27 mouse cellular contexts compared by ENCODE assay signal in the genomic region with DNA sequence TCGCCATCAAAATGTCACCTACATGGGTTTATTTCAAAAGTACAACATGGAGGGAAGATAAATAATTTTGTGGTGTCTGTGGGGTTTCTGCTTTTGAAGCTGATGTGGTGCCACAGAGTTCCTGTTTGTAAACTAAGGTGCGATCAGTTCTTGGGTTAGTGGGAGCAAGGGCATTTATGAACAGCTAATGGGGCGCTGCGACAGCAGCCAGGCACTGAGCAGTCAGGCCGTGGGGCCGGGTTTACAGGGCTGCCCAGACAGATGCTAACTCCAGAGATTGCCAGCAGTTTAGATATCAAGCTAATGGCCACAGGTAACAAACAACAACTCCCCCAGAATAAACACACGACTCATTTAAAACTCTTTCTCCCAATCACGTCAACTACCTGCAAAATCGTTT.
A peak's percentile ranks its signal among the peaks of the same experiment; 100 is the strongest.
DNase-seq lines count a peak whose midpoint lies in the region; ATAC-seq lines count a peak whose summit lies in the region.
"Had no signal": no experiment of that assay in that cellular context is flagged by ENCODE, and none has a peak within 500 bp of the region (broad histone marks: within the 10 kb centered on the region; RNA-seq: fewer than 3 reads in every experiment).

No protein-coding gene starts in this region.

- peaks cover 14% of the 10 kb centered on the region for H3K4me1 ChIP-seq in kidney, embryonic 15.5 days
- peaks cover 57% of the 10 kb centered on the region for H3K4me1 ChIP-seq in limb, embryonic 10.5 days
- H3K4me1 ChIP-seq in limb, embryonic 13.5 days: peaks cover 35% of the 10 kb centered on the region
- H3K4me1 ChIP-seq: forebrain, embryonic 13.5 days; heart, embryonic 12.5 days; heart, embryonic 15.5 days had no signal

- H3K4me2 ChIP-seq in kidney, embryonic 15.5 days: peak overlapping the region; percentile 29; the same call in 1 of the 2 replicates
- peak overlapping the region; percentile 47 for H3K4me2 ChIP-seq in limb, embryonic 13.5 days (replicated peaks)
- H3K4me2 ChIP-seq: forebrain, embryonic 13.5 days; heart, embryonic 12.5 days; heart, embryonic 15.5 days; hindbrain, embryonic 14.5 days had no signal

- WGBS in kidney, embryonic 15.5 days: 36% methylated on average over 9 of the region's 9 CpGs
- WGBS in limb, embryonic 10.5 days: 39% methylated on average over 9 of the region's 9 CpGs
- WGBS in limb, embryonic 13.5 days: 21% methylated on average over 9 of the region's 9 CpGs

- peaks cover 9% of the 10 kb centered on the region for H3K27me3 ChIP-seq in kidney, embryonic 15.5 days
- no peaks in the 10 kb centered on the region for H3K27me3 ChIP-seq in limb, embryonic 10.5 days (ENCODE audit: low read depth, poor library complexity, severe bottlenecking)
- no peaks in the 10 kb centered on the region for H3K27me3 ChIP-seq in limb, embryonic 13.5 days
- H3K27me3 ChIP-seq: CH12.LX; forebrain, embryonic 13.5 days; heart, embryonic 12.5 days; heart, embryonic 15.5 days had no signal

- H3K27ac ChIP-seq in kidney, embryonic 15.5 days: peak overlapping the region; percentile 57; the same call in 1 of the 2 replicates
- H3K27ac ChIP-seq in limb, embryonic 10.5 days: peak overlapping the region; percentile 85
- peak overlapping the region; percentile 11; the same call in 1 of the 2 replicates for H3K27ac ChIP-seq in limb, embryonic 13.5 days
- H3K27ac ChIP-seq: forebrain, embryonic 10.5 days; forebrain, embryonic 13.5 days; gastrocnemius, adult 2 months; heart, embryonic 15.5 days; hindbrain, embryonic 14.5 days; hindbrain, postnatal 0 days had no signal

- H3K36me3 ChIP-seq in kidney, embryonic 15.5 days: no peaks in the 10 kb centered on the region
- no peaks in the 10 kb centered on the region for H3K36me3 ChIP-seq in limb, embryonic 10.5 days
- H3K36me3 ChIP-seq in limb, embryonic 13.5 days: no peaks in the 10 kb centered on the region
- H3K36me3 ChIP-seq: forebrain, embryonic 10.5 days; G1E; heart, embryonic 12.5 days; heart, embryonic 15.5 days had no signal

- no peak overlapping the region for H3K9ac ChIP-seq in kidney, embryonic 15.5 days
- no peak overlapping the region for H3K9ac ChIP-seq in limb, embryonic 13.5 days
- H3K9ac ChIP-seq: forebrain, embryonic 13.5 days; heart, embryonic 12.5 days; heart, embryonic 15.5 days; hindbrain, embryonic 14.5 days had no signal

- H3K9me3 ChIP-seq in kidney, embryonic 15.5 days (replicated peaks): no peaks in the 10 kb centered on the region
- H3K9me3 ChIP-seq in limb, embryonic 10.5 days (replicated peaks): no peaks in the 10 kb centered on the region
- no peaks in the 10 kb centered on the region for H3K9me3 ChIP-seq in limb, embryonic 13.5 days
- H3K9me3 ChIP-seq: forebrain, embryonic 10.5 days; forebrain, embryonic 13.5 days; G1E; heart, embryonic 12.5 days; heart, embryonic 15.5 days had no signal

- DNase-seq in kidney, postnatal 14 days: no peak
- peak; percentile 56 for DNase-seq in limb, embryonic 10.5 days (ENCODE audit: low spot score)
- no peak for DNase-seq in cerebellum, postnatal 4 days (ENCODE audit: low spot score in 2 of 2)
- DNase-seq: adrenal gland, adult 2 months; adrenal gland, postnatal 14 days; B cell, adult 2 months; cerebellum, adult 11 months; cerebellum, adult 2 months; cerebellum, adult 9-11 months; cerebellum, postnatal 36 days; gastrocnemius, adult 2 months; gastrocnemius, postnatal 14 days; heart, adult 11 months; heart, postnatal 10 days; heart, postnatal 4 days had no signal

- H3K4me3 ChIP-seq in kidney, embryonic 15.5 days (replicated peaks): no peak overlapping the region
- peak overlapping the region; percentile 15 for H3K4me3 ChIP-seq in limb, embryonic 10.5 days
- H3K4me3 ChIP-seq in limb, embryonic 13.5 days: no peak overlapping the region
- H3K4me3 ChIP-seq: forebrain, embryonic 10.5 days; forebrain, embryonic 13.5 days; gastrocnemius, adult 2 months; heart, embryonic 12.5 days; heart, embryonic 15.5 days had no signal

- no peak for ATAC-seq in kidney, embryonic 15.5 days (replicated peaks; ENCODE audit: low FRiP score)
- no peak for ATAC-seq in limb, embryonic 13.5 days (ENCODE audit: low FRiP score, low read depth)
- ATAC-seq in megakaryocyte-erythroid progenitor cell, adult 5-6 weeks (replicated peaks; ENCODE audit: low FRiP score, low TSS enrichment, poor library complexity, severe bottlenecking): no peak
- ATAC-seq: forebrain, embryonic 13.5 days; forebrain, embryonic 16.5 days; hindbrain, postnatal 0 days had no signal

Comparison
In these comparisons a context has a peak if more than half of its experiments do, and no peak if none do; other contexts are left out.
1. H3K27ac ChIP-seq: peak in every context shown above with its lines; median percentile 85 in limb, embryonic 10.5 days; 57 in kidney, embryonic 15.5 days; 11 in limb, embryonic 13.5 days.